Mouse (Mus musculus) hindbrain, postnatal 0 days (tissue): ENCODE data around the gene Kat8. TPM values are rescaled to one million over a fixed set of nuclear protein-coding genes. Genes with fewer than 3 reads are reported as not detected.
"Not testable (repeated sequence)": the region's sequence is repeated elsewhere in the genome, so short reads cannot be mapped to it uniquely, and the experiment has no call there.

ENCODE experiments used
- ATAC-seq: fragments of 200-750 bp; cut with Nextera tagmentation; 2 replicates; pipeline ENCODE4 v1.8.0; 2017; ENCODE audit warnings: mild to moderate bottlenecking, moderate TSS enrichment, moderate library complexity
- DNase-seq: peaks from one replicate; pipeline ENCODE4 v3.0.0-alpha.2; 2015; ENCODE audit warnings: low spot score
- H3K27ac ChIP-seq: fragments of 300-500 bp; sonication (generic); 2 replicates; pipeline ENCODE4 v1.5.1; 2014; ENCODE audit warnings: mild to moderate bottlenecking
- H3K27me3 ChIP-seq: fragments of 300-500 bp; sonication (generic); 2 replicates; pipeline ENCODE4 v1.6.1; 2014; ENCODE audit warnings: low read length, mixed read lengths; ENCODE audit not compliant: insufficient read depth
- H3K36me3 ChIP-seq: fragments of 300-500 bp; sonication (generic); 2 replicates; pipeline ENCODE4 v1.6.1; 2014; ENCODE audit warnings: low read length, mixed read lengths; ENCODE audit not compliant: insufficient read depth
- H3K4me1 ChIP-seq: fragments of 300-500 bp; sonication (generic); 2 replicates; pipeline ENCODE4 v1.6.1; 2014; ENCODE audit warnings: antibody characterized with exemption, low read length, mixed read lengths; ENCODE audit not compliant: insufficient read depth
- H3K4me2 ChIP-seq: fragments of 300-500 bp; sonication (generic); 2 replicates; pipeline ENCODE4 v1.6.1; 2014; ENCODE audit warnings: low read depth, mild to moderate bottlenecking, low read length, moderate library complexity, mixed read lengths
- H3K4me3 ChIP-seq: fragments of 300-500 bp; sonication (generic); 2 replicates; pipeline ENCODE4 v1.5.1; 2014; ENCODE audit warnings: low read length
- H3K9ac ChIP-seq: fragments of 300-500 bp; sonication (generic); replicated peaks from 2 replicates; pipeline ENCODE4 v1.6.1; 2014; ENCODE audit warnings: mild to moderate bottlenecking, low read length, moderate library complexity, mixed read lengths
- H3K9me3 ChIP-seq: fragments of 300-500 bp; sonication (generic); 2 replicates; pipeline ENCODE4 v1.6.1; 2016; ENCODE audit warnings: low read length, mixed read lengths
- CTCF ChIP-seq: IDR thresholded peaks from 2 replicates; pipeline ENCODE4 v1.5.1; 2016; ENCODE audit warnings: antibody characterized with exemption, control low read depth, low read depth
- WGBS: fragments of 180-500 bp; shearing (Covaris S2); extraction: QIAGEN DNeasy Blood & Tissue Kit; methylation state at CpG from one replicate; pipeline ENCODE4 v1.1.7; 2014; 5-methylcytosine and 5-hydroxymethylcytosine counted together
- polyA plus RNA-seq: library from polyadenylated mRNA; unstranded; fragments of >200 nt; fragmentation: Nextera tagmentation; extraction: Ambion mirVana; gene quantifications from 2 replicates; pipeline ENCODE4 v1.2.1, GENCODE M21; 2015
- total RNA-seq: library from RNA; depleted of rRNA; stranded (reverse); fragments of >200 nt; gene quantifications from 2 replicates; pipeline ENCODE4 v1.2.3, GENCODE M21; 2014

Gene Kat8
- total and polyA plus RNA-seq, 2 experiments from 2014 or later = 30.1 to 33.5 TPM

GRCm38 (mm10) chr7:127935028-127935722, 22.9 kb downstream of the Kat8 start:
- peak; percentile 96 for TF ChIP-seq CTCF
- 5% methylated on average over 32 of the region's 32 CpGs for WGBS
- ATAC-seq = peak; percentile 96

GRCm38 (mm10) chr7:127935748-127936159, 23.4 kb downstream of the Kat8 start:
- ATAC-seq = peak; percentile 72
- Histone ChIP-seq H3K4me2 (peak overlapping the region; percentile 80), H3K27ac (peak overlapping the region; percentile 84), H3K9ac (peak overlapping the region; percentile 81), H3K27me3 (no peaks in the 10 kb centered on the region), H3K4me3 (peak overlapping the region; percentile 63), H3K4me1 (no peaks in the 10 kb centered on the region), H3K9me3 (no peaks in the 10 kb centered on the region), H3K36me3 (no peaks in the 10 kb centered on the region)
- no peak for TF ChIP-seq CTCF
- no peak for DNase-seq
- WGBS = 1% methylated on average over 38 of the region's 38 CpGs

More at GRCm38 (mm10) chr7:127935028-127935722, 22.9 kb downstream of the Kat8 start:
- peak overlapping the region; percentile 63 for H3K4me3 ChIP-seq
- peak overlapping the region; percentile 81 for H3K9ac ChIP-seq
- H3K36me3 ChIP-seq = no peaks in the 10 kb centered on the region
- H3K4me2 ChIP-seq = peak overlapping the region; percentile 80
- H3K27ac ChIP-seq = peak overlapping the region; percentile 84
- no peaks in the 10 kb centered on the region for H3K4me1 ChIP-seq
- H3K9me3 ChIP-seq = no peaks in the 10 kb centered on the region
- DNase-seq = peak; percentile 97
- peaks cover 2% of the 10 kb centered on the region; the same call in 1 of the 2 replicates for H3K27me3 ChIP-seq

- peak; percentile 18; the same call in 1 of the 2 replicates for ATAC-seq
- H3K4me2 ChIP-seq = peak overlapping the region; percentile 80
- 53% methylated on average over 18 of the region's 18 CpGs for WGBS
These were observed 24.0 kb downstream of the Kat8 start for GRCm38 (mm10) chr7:127936216-127936884.

GRCm38 (mm10) chr7:127942097-127942496, 29.8 kb downstream of the Kat8 start:
- ATAC-seq, H3K4me1 ChIP-seq, H3K27ac ChIP-seq, DNase-seq, H3K9ac ChIP-seq, H3K9me3 ChIP-seq, H3K4me2 ChIP-seq, H3K4me3 ChIP-seq, H3K36me3 ChIP-seq: not testable (repeated sequence)
- H3K27me3 ChIP-seq = peaks cover 25% of the 10 kb centered on the region; the same call in 1 of the 2 replicates
- 53% methylated on average over 2 of the region's 2 CpGs for WGBS
- 0 out of 2 replicates have a peak, but pooled peaks have one; percentile 3 for TF ChIP-seq CTCF

More at GRCm38 (mm10) chr7:127936216-127936884, 24.0 kb downstream of the Kat8 start:
- no peaks in the 10 kb centered on the region for H3K27me3 ChIP-seq
- TF ChIP-seq CTCF = no peak
- H3K9ac ChIP-seq = peak overlapping the region; percentile 81
- peak overlapping the region; percentile 63 for H3K4me3 ChIP-seq
- DNase-seq = no peak
- no peaks in the 10 kb centered on the region for H3K9me3 ChIP-seq
- no peaks in the 10 kb centered on the region for H3K36me3 ChIP-seq
- H3K4me1 ChIP-seq = no peaks in the 10 kb centered on the region
- H3K27ac ChIP-seq = peak overlapping the region; percentile 84

GRCm38 (mm10) chr7:127944614-127945013, 32.3 kb downstream of the Kat8 start:
- Histone ChIP-seq H3K4me3 (no peak overlapping the region), H3K4me1 (no peaks in the 10 kb centered on the region), H3K4me2 (no peak overlapping the region; the same call in 1 of the 2 replicates), H3K9me3 (no peaks in the 10 kb centered on the region), H3K9ac (no peak overlapping the region), H3K36me3 (no peaks in the 10 kb centered on the region), H3K27ac (no peak overlapping the region), H3K27me3 (peaks cover 25% of the 10 kb centered on the region; the same call in 1 of the 2 replicates)
- TF ChIP-seq CTCF = no peak
- ATAC-seq (no peak), DNase-seq (no peak)
- WGBS = 11% methylated on average over 23 of the region's 23 CpGs

- H3K9ac ChIP-seq = no peak within 1 kb of the TSS
- no peak for TF ChIP-seq CTCF
- no peak for ATAC-seq
- peaks cover 25% of the 10 kb centered on the region; the same call in 1 of the 2 replicates for H3K27me3 ChIP-seq
- no peaks in the 10 kb centered on the region for H3K9me3 ChIP-seq
- no peak within 1 kb of the TSS for H3K4me3 ChIP-seq
- no peaks in the 10 kb centered on the region for H3K36me3 ChIP-seq
- no peaks in the 10 kb centered on the region for H3K4me1 ChIP-seq
- no peak within 1 kb of the TSS for H3K27ac ChIP-seq
- no peak within 1 kb of the TSS for H3K4me2 ChIP-seq
- 79% methylated on average over 6 of the region's 6 CpGs for WGBS
- no peak for DNase-seq
These were observed 34.2 kb downstream of the Kat8 start, which contains the start of gene Prss36 for GRCm38 (mm10) chr7:127946470-127947023. Gene Prss36, minus strand, starts transcription at chr7:127946725.
